Mouse (Mus musculus) ES-Bruce4 (cell line): ENCODE results near the gene 5730522E02Rik.

Source experiments
- CTCF ChIP-seq: IDR thresholded peaks from one replicate; pipeline ENCODE4 v1.8.1; 2011; ENCODE audit warnings: low read depth, low read length
- EP300 ChIP-seq: IDR thresholded peaks from 2 replicates; pipeline ENCODE4 v1.6.1; 2011; ENCODE audit warnings: low read depth, low read length; ENCODE audit not compliant: insufficient read depth
- POLR2A ChIP-seq: IDR thresholded peaks from one replicate; pipeline ENCODE4 v1.8.1; 2011; ENCODE audit warnings: low read length; ENCODE audit not compliant: insufficient read depth

GRCm38 (mm10) chr11:26138013-26138412 lies 72.5 kb downstream of the 5730522E02Rik start:
- TF ChIP-seq CTCF (no peak), POLR2A (no peak), EP300 (no peak)
